Mouse (Mus musculus): Measurements from ENCODE around the gene Lrrc10b. TPM values are rescaled to one million over a fixed set of nuclear protein-coding genes. Genes with fewer than 3 reads are reported as not detected.

The Lrrc10b gene
- 1 to 10 TPM; 1.0 to 1.1 TPM for total RNA-seq (2021)

GRCm38 (mm10) chr19:10456752-10457483 lies at the start of gene Lrrc10b:
TSS of gene Lrrc10b (minus strand) at chr19:10457473.
- intact Hi-C loops (cut with DNase I) = no loop called here
- DNase-seq = peak; percentile 44 to 63

GRCm38 (mm10) chr19:10502571-10502970 lies 45.3 kb upstream of the Lrrc10b start:
- intact Hi-C loops (cut with DNase I) = loop anchor here (1.0 kb wide), 1 partner anchor 169 kb away; no protein-coding TSS in a partner anchor
- peak; percentile 21 to 50 for DNase-seq

- intact Hi-C loops (cut with DNase I) = no loop called here
Measured at GRCm38 (mm10) chr19:10500581-10500980, 43.3 kb upstream of the Lrrc10b start.

GRCm38 (mm10) chr19:10497512-10498160 lies 40.4 kb upstream of the Lrrc10b start:
- intact Hi-C loops (cut with DNase I) = no loop called here
- no peak for DNase-seq

More at GRCm38 (mm10) chr19:10500581-10500980, 43.3 kb upstream of the Lrrc10b start:
- no peak for DNase-seq

- no peak for DNase-seq
- intact Hi-C loops (cut with DNase I) = no loop called here
Measured at GRCm38 (mm10) chr19:10496976-10497375, 39.7 kb upstream of the Lrrc10b start.

- intact Hi-C loops (cut with DNase I) = no loop called here
- DNase-seq = no peak
Measured at GRCm38 (mm10) chr19:10495670-10496069, 38.4 kb upstream of the Lrrc10b start.

- DNase-seq = peak; percentile 45 to 51
Measured at GRCm38 (mm10) chr19:10486264-10486738, 29.0 kb upstream of the Lrrc10b start.

GRCm38 (mm10) chr19:10482703-10483102 lies 25.4 kb upstream of the Lrrc10b start, which contains the start of gene Ppp1r32:
TSS of gene Ppp1r32 (minus strand) at chr19:10482928.
- no peak for DNase-seq
- intact Hi-C loops (cut with DNase I) = loop anchor here (1.0 kb wide), 1 partner anchor 150 kb away; no protein-coding TSS in a partner anchor

More at GRCm38 (mm10) chr19:10486264-10486738, 29.0 kb upstream of the Lrrc10b start:
- intact Hi-C loops (cut with DNase I) = loop anchor here (1.0 to 5.0 kb wide), 2 partner anchors 37 to 229 kb away; no protein-coding TSS in a partner anchor

GRCm38 (mm10) chr19:10479541-10479940 lies 22.3 kb upstream of the Lrrc10b start:
- DNase-seq = no peak
- intact Hi-C loops (cut with DNase I) = no loop called here

GRCm38 (mm10) chr19:10473779-10474178 lies 16.5 kb upstream of the Lrrc10b start:
- intact Hi-C loops (cut with DNase I) = no loop called here
- DNase-seq = no peak

- intact Hi-C loops (cut with DNase I) = no loop called here
- DNase-seq = no peak
Measured at GRCm38 (mm10) chr19:10472958-10473357, 15.7 kb upstream of the Lrrc10b start.

- intact Hi-C loops (cut with DNase I) = no loop called here
- DNase-seq = no peak
Measured at GRCm38 (mm10) chr19:10469171-10469658, 11.9 kb upstream of the Lrrc10b start.

- DNase-seq = no peak
Measured at GRCm38 (mm10) chr19:10464427-10464826, 7.2 kb upstream of the Lrrc10b start.

GRCm38 (mm10) chr19:10461584-10461983 lies 4.3 kb upstream of the Lrrc10b start:
- no peak for DNase-seq
- intact Hi-C loops (cut with DNase I) = no loop called here

More at GRCm38 (mm10) chr19:10464427-10464826, 7.2 kb upstream of the Lrrc10b start:
- intact Hi-C loops (cut with DNase I) = no loop called here

- DNase-seq = no peak
- intact Hi-C loops (cut with DNase I) = no loop called here
Measured at GRCm38 (mm10) chr19:10459907-10460306, 2.6 kb upstream of the Lrrc10b start.

- peak; percentile 29 to 31 for DNase-seq
- intact Hi-C loops (cut with DNase I) = no loop called here
Measured at GRCm38 (mm10) chr19:10458096-10458495, 823 bp upstream of the Lrrc10b start.

GRCm38 (mm10) chr19:10457484-10457800 lies 169 bp upstream of the Lrrc10b start:
- peak in 1 of 2 experiments; percentile 41 for DNase-seq

GRCm38 (mm10) chr19:10455437-10455806 lies 1.9 kb downstream of the Lrrc10b start:
- intact Hi-C loops (cut with DNase I) = no loop called here
- no peak for DNase-seq

More at GRCm38 (mm10) chr19:10457484-10457800, 169 bp upstream of the Lrrc10b start:
- intact Hi-C loops (cut with DNase I) = no loop called here

- intact Hi-C loops (cut with DNase I) = no loop called here
- DNase-seq = no peak
Measured at GRCm38 (mm10) chr19:10454718-10455436, 2.4 kb downstream of the Lrrc10b start.

- peak; percentile 68 to 71 for DNase-seq
- intact Hi-C loops (cut with DNase I) = loop anchor here (1.0 kb wide), 1 partner anchor 37 kb away; no protein-coding TSS in a partner anchor
Measured at GRCm38 (mm10) chr19:10449708-10450107, 7.6 kb downstream of the Lrrc10b start.

- intact Hi-C loops (cut with DNase I) = loop anchor here (1.0 kb wide), 1 partner anchor 37 kb away; no protein-coding TSS in a partner anchor
- no peak for DNase-seq
Measured at GRCm38 (mm10) chr19:10449190-10449589, 8.1 kb downstream of the Lrrc10b start.

Data from heart, postnatal 36 days (tissue).